Mouse (Mus musculus): ENCODE results near the gene Sema6d. TPM values are rescaled to one million over a fixed set of nuclear protein-coding genes. Genes with fewer than 3 reads are reported as not detected.

Gene Sema6d
- polyA plus RNA-seq, 1 experiment, result 0.60 TPM

DNA sequence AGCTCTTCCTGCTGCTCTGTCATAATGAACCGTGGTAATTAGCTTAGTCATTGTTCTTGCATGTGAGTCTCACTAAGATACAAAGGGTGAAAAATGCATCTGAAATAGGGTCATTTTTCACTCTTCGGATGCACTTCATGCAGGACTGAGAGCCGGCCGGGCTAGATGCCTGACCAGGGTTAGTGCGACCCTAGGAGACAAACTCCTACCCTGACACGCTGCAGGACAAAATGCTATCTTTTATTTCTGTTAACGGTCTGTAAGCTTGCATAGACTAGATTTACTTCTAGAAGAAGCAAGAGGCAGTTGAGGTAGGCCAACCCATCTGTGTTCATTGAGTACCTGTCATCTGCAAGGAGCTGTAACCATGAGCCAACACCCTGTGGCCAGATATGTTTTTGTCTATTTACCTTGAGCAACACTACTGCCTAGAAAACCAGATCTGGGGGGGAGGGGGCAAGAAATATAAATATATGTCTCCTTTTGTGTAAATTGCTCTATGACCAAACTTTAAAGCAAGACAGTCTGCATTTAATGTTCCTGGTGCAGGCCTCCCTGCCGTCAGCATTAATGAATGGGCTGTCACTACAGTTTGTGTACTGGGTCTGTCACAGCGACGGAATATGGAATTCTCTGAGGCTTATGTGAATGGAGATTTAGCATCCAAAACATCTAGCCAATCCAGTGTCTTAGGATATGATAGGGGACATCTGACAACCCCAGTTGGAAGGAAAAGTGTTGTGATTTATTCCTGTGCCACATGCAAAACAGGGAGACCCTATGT is 523.1 kb downstream of the Sema6d start:
- Histone ChIP-seq H3K9me3 (replicated peaks; ENCODE audit: control insufficient read depth, insufficient read depth, low read length, poor library complexity, severe bottlenecking) (no peaks in the 10 kb centered on the region), H3K9ac (ENCODE audit: low read depth, poor library complexity, severe bottlenecking) (no peak overlapping the region), H3K4me3 (ENCODE audit: low read depth, low read length) (no peak overlapping the region), H3K36me3 (ENCODE audit: control insufficient read depth, insufficient read depth, low read length, poor library complexity, severe bottlenecking) (no peaks in the 10 kb centered on the region), H3K27ac (ENCODE audit: insufficient read depth, low read length) (no peak overlapping the region), H3K4me1 (ENCODE audit: control insufficient read depth, insufficient read depth, low read length) (no peaks in the 10 kb centered on the region), H3K27me3 (ENCODE audit: control insufficient read depth, insufficient read depth, low read length, poor library complexity, severe bottlenecking) (peaks cover 11% of the 10 kb centered on the region)
- TF ChIP-seq POLR2A (IDR thresholded peaks at IDR 0.05; ENCODE audit: insufficient read depth, low read length) (no peak), CTCF (IDR thresholded peaks at IDR 0.05; ENCODE audit: low read depth, low read length) (no peak), EP300 (IDR thresholded peaks at IDR 0.05; ENCODE audit: insufficient read depth, low read depth, low read length) (no peak)

- TF ChIP-seq EP300 (IDR thresholded peaks at IDR 0.05; ENCODE audit: insufficient read depth, low read depth, low read length) (no peak), CTCF (IDR thresholded peaks at IDR 0.05; ENCODE audit: low read depth, low read length) (no peak), POLR2A (IDR thresholded peaks at IDR 0.05; ENCODE audit: insufficient read depth, low read length) (no peak)
- no peaks in the 10 kb centered on the region for H3K9me3 ChIP-seq (replicated peaks; ENCODE audit: control insufficient read depth, insufficient read depth, low read length, poor library complexity, severe bottlenecking)
- no peak overlapping the region for H3K4me3 ChIP-seq (ENCODE audit: low read depth, low read length)
- peaks cover 10% of the 10 kb centered on the region for H3K27me3 ChIP-seq (ENCODE audit: control insufficient read depth, insufficient read depth, low read length, poor library complexity, severe bottlenecking)
- H3K4me1 ChIP-seq (ENCODE audit: control insufficient read depth, insufficient read depth, low read length), result no peaks in the 10 kb centered on the region
- H3K9ac ChIP-seq (ENCODE audit: low read depth, poor library complexity, severe bottlenecking), result no peak overlapping the region
- no peaks in the 10 kb centered on the region for H3K36me3 ChIP-seq (ENCODE audit: control insufficient read depth, insufficient read depth, low read length, poor library complexity, severe bottlenecking)
- H3K27ac ChIP-seq (ENCODE audit: insufficient read depth, low read length), result no peak overlapping the region
These were observed 524.0 kb downstream of the Sema6d start for GRCm38 (mm10) chr2:124613671-124614210.

GRCm38 (mm10) chr2:124616746-124617145 is 527.0 kb downstream of the Sema6d start:
- Histone ChIP-seq H3K4me3 (ENCODE audit: low read depth, low read length) (no peak overlapping the region), H3K27me3 (ENCODE audit: control insufficient read depth, insufficient read depth, low read length, poor library complexity, severe bottlenecking) (peaks cover 4% of the 10 kb centered on the region; the same call in 1 of the 2 replicates), H3K27ac (ENCODE audit: insufficient read depth, low read length) (no peak overlapping the region), H3K9ac (ENCODE audit: low read depth, poor library complexity, severe bottlenecking) (no peak overlapping the region), H3K9me3 (replicated peaks; ENCODE audit: control insufficient read depth, insufficient read depth, low read length, poor library complexity, severe bottlenecking) (no peaks in the 10 kb centered on the region), H3K4me1 (ENCODE audit: control insufficient read depth, insufficient read depth, low read length) (no peaks in the 10 kb centered on the region), H3K36me3 (ENCODE audit: control insufficient read depth, insufficient read depth, low read length, poor library complexity, severe bottlenecking) (no peaks in the 10 kb centered on the region)
- no peak for TF ChIP-seq EP300 (IDR thresholded peaks at IDR 0.05; ENCODE audit: insufficient read depth, low read depth, low read length)
- TF ChIP-seq CTCF (IDR thresholded peaks at IDR 0.05; ENCODE audit: low read depth, low read length), result no peak
- no peak for TF ChIP-seq POLR2A (IDR thresholded peaks at IDR 0.05; ENCODE audit: insufficient read depth, low read length)

- H3K9ac ChIP-seq (ENCODE audit: low read depth, poor library complexity, severe bottlenecking), result no peak overlapping the region
- H3K9me3 ChIP-seq (replicated peaks; ENCODE audit: control insufficient read depth, insufficient read depth, low read length, poor library complexity, severe bottlenecking), result no peaks in the 10 kb centered on the region
- no peaks in the 10 kb centered on the region for H3K36me3 ChIP-seq (ENCODE audit: control insufficient read depth, insufficient read depth, low read length, poor library complexity, severe bottlenecking)
- H3K4me3 ChIP-seq (ENCODE audit: low read depth, low read length), result no peak overlapping the region
- no peaks in the 10 kb centered on the region for H3K27me3 ChIP-seq (ENCODE audit: control insufficient read depth, insufficient read depth, low read length, poor library complexity, severe bottlenecking)
- H3K27ac ChIP-seq (ENCODE audit: insufficient read depth, low read length), result no peak overlapping the region
- TF ChIP-seq CTCF (IDR thresholded peaks at IDR 0.05; ENCODE audit: low read depth, low read length) (no peak), POLR2A (IDR thresholded peaks at IDR 0.05; ENCODE audit: insufficient read depth, low read length) (no peak), EP300 (IDR thresholded peaks at IDR 0.05; ENCODE audit: insufficient read depth, low read depth, low read length) (no peak)
- H3K4me1 ChIP-seq (ENCODE audit: control insufficient read depth, insufficient read depth, low read length), result no peaks in the 10 kb centered on the region
These were observed 527.7 kb downstream of the Sema6d start for GRCm38 (mm10) chr2:124617440-124617839.

DNA sequence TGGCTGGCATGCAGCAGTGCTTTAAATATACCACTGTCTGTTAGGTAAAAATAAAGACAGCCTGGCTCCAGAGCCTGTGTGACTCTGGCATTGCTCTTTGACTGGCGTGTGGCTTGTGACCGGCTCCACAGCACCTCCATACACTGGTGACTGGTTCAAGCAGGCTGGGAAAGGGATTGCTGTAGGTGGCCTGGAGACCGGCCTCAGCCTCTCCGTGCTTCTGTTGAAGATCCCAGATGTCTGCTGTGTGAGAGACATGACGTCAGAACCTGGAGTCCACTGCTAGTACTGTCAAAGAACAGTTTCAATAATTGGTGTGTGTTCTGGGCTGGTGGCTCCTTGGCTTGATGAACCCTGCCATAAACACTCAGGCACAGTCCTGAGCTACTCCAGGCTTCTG is 528.3 kb downstream of the Sema6d start:
- Histone ChIP-seq H3K4me3 (ENCODE audit: low read depth, low read length) (no peak overlapping the region), H3K9ac (ENCODE audit: low read depth, poor library complexity, severe bottlenecking) (no peak overlapping the region), H3K27me3 (ENCODE audit: control insufficient read depth, insufficient read depth, low read length, poor library complexity, severe bottlenecking) (no peaks in the 10 kb centered on the region), H3K9me3 (replicated peaks; ENCODE audit: control insufficient read depth, insufficient read depth, low read length, poor library complexity, severe bottlenecking) (no peaks in the 10 kb centered on the region), H3K27ac (ENCODE audit: insufficient read depth, low read length) (no peak overlapping the region), H3K4me1 (ENCODE audit: control insufficient read depth, insufficient read depth, low read length) (no peaks in the 10 kb centered on the region), H3K36me3 (ENCODE audit: control insufficient read depth, insufficient read depth, low read length, poor library complexity, severe bottlenecking) (no peaks in the 10 kb centered on the region)
- TF ChIP-seq POLR2A (IDR thresholded peaks at IDR 0.05; ENCODE audit: insufficient read depth, low read length) (no peak), CTCF (IDR thresholded peaks at IDR 0.05; ENCODE audit: low read depth, low read length) (no peak), EP300 (IDR thresholded peaks at IDR 0.05; ENCODE audit: insufficient read depth, low read depth, low read length) (no peak)

Measured in ES-Bruce4 (cell line).